Mouse (Mus musculus) forebrain, embryonic 16.5 days (tissue): ENCODE measurements at regions not wholly inside any gene's neighbourhood (a gene's known extent, or its start where the extent isn't known, plus 50 kb on each side); places are given as distances from the start of the nearest gene placed in this dataset.
A peak's percentile ranks its signal among the peaks of the same experiment; 100 is the strongest.
"Not testable (repeated sequence)": the region's sequence is repeated elsewhere in the genome, so short reads cannot be mapped to it uniquely, and the experiment has no call there.

ENCODE experiments used
- ATAC-seq: fragments of 200-750 bp; cut with Nextera tagmentation; 2 replicates; pipeline ENCODE4 v1.8.0; 2017; ENCODE audit warnings: mild to moderate bottlenecking, moderate library complexity
- H3K27ac ChIP-seq: fragments of 300-500 bp; sonication (generic); 2 replicates; pipeline ENCODE4 v1.5.1; 2014; ENCODE audit warnings: low read length, control low read depth
- H3K27me3 ChIP-seq: fragments of 300-500 bp; sonication (generic); replicated peaks from 2 replicates; pipeline ENCODE4 v1.6.1; 2014; ENCODE audit warnings: low read length; ENCODE audit not compliant: control insufficient read depth, insufficient read depth
- H3K36me3 ChIP-seq: fragments of 300-500 bp; sonication (generic); 2 replicates; pipeline ENCODE4 v1.6.1; 2014; ENCODE audit not compliant: control insufficient read depth, insufficient read depth
- H3K4me1 ChIP-seq: fragments of 300-500 bp; sonication (generic); replicated peaks from 2 replicates; pipeline ENCODE4 v1.6.1; 2014; ENCODE audit warnings: low read length; ENCODE audit not compliant: control insufficient read depth, insufficient read depth
- H3K4me2 ChIP-seq: fragments of 300-500 bp; sonication (generic); 2 replicates; pipeline ENCODE4 v1.6.1; 2014; ENCODE audit warnings: mild to moderate bottlenecking, low read length, control low read depth
- H3K4me3 ChIP-seq: fragments of 300-500 bp; sonication (generic); replicated peaks from 2 replicates; pipeline ENCODE4 v1.5.1; 2014; ENCODE audit warnings: mild to moderate bottlenecking, low read length, control low read depth
- H3K9ac ChIP-seq: fragments of 300-500 bp; sonication (generic); replicated peaks from 2 replicates; pipeline ENCODE4 v1.6.1; 2014; ENCODE audit warnings: low read depth, low read length, control low read depth
- H3K9me3 ChIP-seq: fragments of 300-500 bp; sonication (generic); 2 replicates; pipeline ENCODE4 v1.6.1; 2016; ENCODE audit warnings: low read length; ENCODE audit not compliant: control insufficient read depth
- WGBS: fragments of 180-500 bp; shearing (Covaris S2); extraction: QIAGEN DNeasy Blood & Tissue Kit; methylation state at CpG from one replicate; pipeline ENCODE4 v1.1.7; 2014; 5-methylcytosine and 5-hydroxymethylcytosine counted together

GRCm38 (mm10) chr5:101336361-101336760 lies 328.4 kb downstream of the Nkx6-1 start:
- H3K27ac ChIP-seq, H3K9ac ChIP-seq, H3K4me1 ChIP-seq, H3K4me3 ChIP-seq, ATAC-seq, H3K27me3 ChIP-seq, H3K9me3 ChIP-seq, H3K36me3 ChIP-seq, H3K4me2 ChIP-seq: not testable (repeated sequence)
- WGBS, result no CpG with 5 or more reads among the region's 1 CpGs

DNA sequence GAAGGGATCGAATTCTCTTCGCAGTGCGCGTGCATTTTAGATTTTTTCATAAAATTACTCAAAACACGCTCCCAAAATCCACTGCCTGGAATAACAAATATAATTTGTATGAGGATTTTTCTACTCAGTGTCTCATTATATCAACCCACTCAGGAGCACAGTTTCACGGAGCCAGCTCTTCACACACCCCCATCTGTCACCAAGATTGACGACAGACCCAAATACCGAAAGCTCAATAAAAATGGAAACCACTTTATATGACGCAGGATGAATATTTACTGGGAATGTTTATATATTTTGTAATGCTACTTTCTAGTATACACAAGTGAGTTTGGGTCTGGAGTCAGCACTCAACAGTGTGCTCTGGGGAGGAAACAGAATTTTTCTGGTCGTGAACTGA lies 333.0 kb downstream of the Nkx6-1 start:
- Histone ChIP-seq H3K27ac (no peak overlapping the region), H3K36me3 (no peaks in the 10 kb centered on the region), H3K4me3 (no peak overlapping the region), H3K9me3 (no peaks in the 10 kb centered on the region), H3K4me1 (no peaks in the 10 kb centered on the region), H3K27me3 (no peaks in the 10 kb centered on the region; the same call in 1 of the 2 replicates), H3K4me2 (no peak overlapping the region), H3K9ac (no peak overlapping the region)
- 84% methylated on average over 10 of the region's 10 CpGs for WGBS
- ATAC-seq, result no peak

- H3K27me3 ChIP-seq, result peaks cover 26% of the 10 kb centered on the region
- H3K4me2 ChIP-seq, result no peak overlapping the region
- 69% methylated on average over 4 of the region's 4 CpGs for WGBS
- H3K9me3 ChIP-seq, result no peaks in the 10 kb centered on the region
- no peak overlapping the region for H3K27ac ChIP-seq
- H3K9ac ChIP-seq, result no peak overlapping the region
- no peaks in the 10 kb centered on the region for H3K36me3 ChIP-seq
- H3K4me1 ChIP-seq, result no peaks in the 10 kb centered on the region
- H3K4me3 ChIP-seq, result no peak overlapping the region
- no peak for ATAC-seq
These were observed 338.7 kb downstream of the Nkx6-1 start for GRCm38 (mm10) chr5:101326122-101326521.

DNA sequence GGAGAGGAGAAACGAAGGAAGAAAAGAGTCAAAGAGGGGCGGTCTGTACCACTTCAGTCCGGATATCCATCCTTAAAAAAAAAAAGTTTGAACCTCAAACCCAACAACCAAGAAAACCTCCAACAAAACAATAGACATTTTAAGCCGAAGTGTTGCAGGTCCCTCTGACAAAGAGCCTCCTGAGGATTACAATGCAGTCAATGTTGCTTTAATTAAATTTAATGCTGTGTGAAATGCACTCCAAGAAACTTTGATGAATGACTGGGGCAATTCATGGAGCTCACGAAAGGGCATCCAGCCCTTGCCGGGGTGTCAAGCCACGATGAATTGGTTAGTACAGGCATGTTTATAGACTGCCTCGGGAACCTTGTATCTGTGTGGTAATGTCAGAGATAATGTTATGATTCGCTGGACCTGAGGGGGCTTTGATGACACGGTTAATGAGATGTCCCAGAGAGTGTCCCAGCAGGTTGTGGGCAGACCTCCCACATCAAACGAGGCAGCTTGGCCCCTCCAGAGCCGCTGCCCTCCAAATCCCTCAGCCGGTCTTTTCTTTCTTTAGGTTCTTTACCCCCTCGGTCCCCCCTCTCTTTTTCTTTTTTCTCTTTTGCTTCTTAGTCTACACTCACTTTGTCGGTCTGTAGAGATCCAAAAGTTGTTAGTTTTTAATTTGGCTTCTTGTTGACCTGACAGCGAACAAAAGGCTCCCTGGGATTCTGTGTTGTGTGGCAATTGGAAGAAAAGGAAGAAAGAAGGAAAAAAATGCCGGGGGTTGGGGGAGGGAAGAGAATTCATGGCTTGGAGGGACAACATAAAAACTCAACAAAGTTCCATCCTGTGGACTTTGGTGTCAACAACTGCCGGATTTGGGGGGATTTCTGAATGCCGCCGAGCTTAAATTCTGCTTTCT lies 341.5 kb downstream of the Nkx6-1 start:
- Histone ChIP-seq H3K9me3 (no peaks in the 10 kb centered on the region), H3K4me2 (no peak overlapping the region), H3K9ac (no peak overlapping the region), H3K4me3 (no peak overlapping the region), H3K4me1 (no peaks in the 10 kb centered on the region), H3K27ac (no peak overlapping the region), H3K36me3 (no peaks in the 10 kb centered on the region), H3K27me3 (peaks cover 26% of the 10 kb centered on the region)
- ATAC-seq, result no peak
- 1% methylated on average over 20 of the region's 20 CpGs for WGBS

GRCm38 (mm10) chr5:101299986-101300385 lies 364.8 kb downstream of the Nkx6-1 start:
- Histone ChIP-seq H3K27me3 (no peaks in the 10 kb centered on the region), H3K4me1 (peaks cover 5% of the 10 kb centered on the region; the same call in 1 of the 2 replicates), H3K4me3 (no peak overlapping the region), H3K27ac (no peak overlapping the region), H3K4me2 (no peak overlapping the region), H3K9ac (no peak overlapping the region), H3K9me3 (no peaks in the 10 kb centered on the region), H3K36me3 (no peaks in the 10 kb centered on the region)
- no peak for ATAC-seq
- WGBS, result 84% methylated on average over 6 of the region's 6 CpGs

DNA sequence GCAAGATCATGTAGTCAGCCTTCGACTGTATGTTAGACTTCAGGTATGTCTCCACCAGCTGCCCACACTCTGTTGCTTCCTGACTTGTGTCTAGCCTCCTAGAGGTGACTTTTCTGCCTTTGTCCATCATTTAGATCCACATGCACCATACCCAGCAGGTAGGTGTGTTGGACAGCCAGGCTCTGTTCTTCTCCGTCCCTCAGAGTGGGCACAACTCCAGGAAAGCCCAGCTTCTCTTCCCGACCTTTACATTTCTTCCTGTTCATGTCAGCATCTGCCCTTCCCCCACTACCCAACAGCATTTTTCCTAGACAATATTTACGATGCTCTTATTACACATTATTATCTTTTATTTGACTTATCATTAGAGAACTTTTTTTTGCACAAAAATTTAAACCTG lies 366.4 kb downstream of the Nkx6-1 start:
- Histone ChIP-seq H3K4me1 (peaks cover 5% of the 10 kb centered on the region; the same call in 1 of the 2 replicates), H3K9me3 (no peaks in the 10 kb centered on the region), H3K9ac (no peak overlapping the region), H3K4me3 (no peak overlapping the region), H3K36me3 (no peaks in the 10 kb centered on the region), H3K27me3 (no peaks in the 10 kb centered on the region), H3K4me2 (no peak overlapping the region), H3K27ac (no peak overlapping the region)
- no peak for ATAC-seq
- 75% methylated on average over 4 of the region's 4 CpGs for WGBS

DNA sequence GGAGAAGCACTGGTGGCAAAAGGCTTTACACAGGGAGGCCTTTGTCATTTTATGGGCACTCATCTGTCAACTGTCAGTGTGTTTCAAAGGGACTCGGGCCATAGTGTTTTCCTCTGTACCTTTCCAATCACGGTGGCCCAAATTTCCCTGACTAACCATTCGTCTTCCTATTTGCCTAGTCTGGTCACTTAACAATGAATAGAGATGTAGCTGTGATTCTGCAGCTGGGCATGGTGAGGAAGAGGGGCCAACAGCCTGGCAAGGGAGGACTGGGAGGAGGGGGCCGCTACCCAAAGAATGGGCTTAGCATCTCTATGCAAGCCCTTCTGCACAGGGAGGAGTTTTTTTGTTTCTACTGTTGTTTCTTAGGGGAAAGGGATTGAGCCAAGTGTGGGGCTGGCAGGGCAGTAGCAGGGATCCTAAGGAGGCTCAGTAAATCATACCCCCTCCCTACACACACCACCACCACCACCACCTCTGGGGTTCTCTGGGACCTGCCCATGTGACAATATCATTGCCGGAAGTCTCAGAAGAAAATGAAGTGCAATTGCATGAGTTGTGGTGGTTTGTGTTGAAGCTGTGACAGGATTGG lies 367.2 kb downstream of the Nkx6-1 start:
- ATAC-seq, result no peak
- Histone ChIP-seq H3K4me3 (no peak overlapping the region), H3K4me1 (peaks cover 5% of the 10 kb centered on the region; the same call in 1 of the 2 replicates), H3K27me3 (no peaks in the 10 kb centered on the region), H3K36me3 (no peaks in the 10 kb centered on the region), H3K27ac (no peak overlapping the region), H3K4me2 (no peak overlapping the region), H3K9me3 (no peaks in the 10 kb centered on the region), H3K9ac (no peak overlapping the region)
- 46% methylated on average over 5 of the region's 5 CpGs for WGBS

DNA sequence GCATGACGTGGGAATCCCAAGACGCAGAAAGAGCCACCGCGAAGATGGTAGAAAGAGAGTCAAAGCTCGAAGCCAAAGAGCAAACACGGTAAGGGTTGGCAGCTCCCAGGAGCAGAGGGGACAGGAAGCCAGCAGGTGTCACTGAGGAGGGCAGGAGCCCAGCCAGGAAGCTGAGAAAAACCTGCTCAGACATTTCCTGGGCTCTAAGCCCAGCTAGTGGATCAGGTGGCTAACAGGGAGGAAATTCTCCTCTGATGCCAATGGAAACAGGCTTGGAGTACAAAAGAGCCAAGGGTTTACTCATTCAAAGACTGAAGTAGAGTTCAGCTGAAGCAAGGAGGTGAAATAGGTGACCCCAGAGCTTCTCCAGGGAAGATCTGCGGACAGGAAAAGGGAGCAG lies 368.9 kb downstream of the Nkx6-1 start:
- no peak for ATAC-seq
- H3K36me3 ChIP-seq, result no peaks in the 10 kb centered on the region
- H3K27ac ChIP-seq, result no peak overlapping the region
- no peak overlapping the region for H3K4me2 ChIP-seq
- H3K4me1 ChIP-seq, result peaks cover 5% of the 10 kb centered on the region; the same call in 1 of the 2 replicates
- no peak overlapping the region for H3K9ac ChIP-seq
- 67% methylated on average over 7 of the region's 7 CpGs for WGBS
- no peak overlapping the region for H3K4me3 ChIP-seq
- H3K27me3 ChIP-seq, result no peaks in the 10 kb centered on the region
- no peaks in the 10 kb centered on the region for H3K9me3 ChIP-seq

GRCm38 (mm10) chr5:101294031-101294430 lies 370.8 kb downstream of the Nkx6-1 start:
- Histone ChIP-seq H3K27ac (no peak overlapping the region), H3K4me3 (no peak overlapping the region), H3K4me2 (no peak overlapping the region), H3K27me3 (no peaks in the 10 kb centered on the region), H3K36me3 (no peaks in the 10 kb centered on the region), H3K9ac (no peak overlapping the region), H3K4me1 (peaks cover 5% of the 10 kb centered on the region; the same call in 1 of the 2 replicates), H3K9me3 (no peaks in the 10 kb centered on the region)
- peak; percentile 59; the same call in 1 of the 2 replicates for ATAC-seq
- WGBS, result 65% methylated on average over 3 of the region's 3 CpGs
